Mouse (Mus musculus) heart, adult 11 months (tissue): ENCODE data around the gene Kctd12.

ENCODE experiments used
- DNase-seq: peaks from one replicate; pipeline ENCODE4 v3.0.0; 2022

Gene Kctd12

GRCm38 (mm10) chr14:102953511-102953910 is 28.9 kb downstream of the Kctd12 start:
- no peak for DNase-seq

- DNase-seq, result no peak
These were observed 30.5 kb downstream of the Kctd12 start for GRCm38 (mm10) chr14:102951974-102952373.

- no peak for DNase-seq
These were observed 34.6 kb downstream of the Kctd12 start for GRCm38 (mm10) chr14:102947796-102948195.

GRCm38 (mm10) chr14:102942222-102942843 is 40.1 kb downstream of the Kctd12 start:
- no peak for DNase-seq

DNA sequence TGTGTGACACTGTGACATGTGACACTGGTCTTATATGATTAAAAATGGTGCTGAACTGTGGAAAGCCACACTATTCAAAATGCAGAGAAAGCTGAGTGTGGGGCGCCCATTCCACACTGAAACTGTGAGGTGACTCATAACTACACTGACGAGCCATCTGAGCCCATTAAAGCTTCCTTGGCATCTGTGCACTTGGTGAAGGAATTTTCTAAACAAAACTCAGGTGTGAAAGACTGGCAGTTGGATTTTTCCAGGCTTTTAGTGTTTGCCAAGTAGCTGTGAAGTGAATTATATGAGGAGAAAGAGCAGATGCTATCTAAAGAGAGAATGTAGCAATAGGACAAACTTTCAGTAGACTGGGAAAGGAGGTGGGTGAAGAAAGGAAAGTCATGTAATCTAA is 47.6 kb downstream of the Kctd12 start:
- DNase-seq, result no peak

DNA sequence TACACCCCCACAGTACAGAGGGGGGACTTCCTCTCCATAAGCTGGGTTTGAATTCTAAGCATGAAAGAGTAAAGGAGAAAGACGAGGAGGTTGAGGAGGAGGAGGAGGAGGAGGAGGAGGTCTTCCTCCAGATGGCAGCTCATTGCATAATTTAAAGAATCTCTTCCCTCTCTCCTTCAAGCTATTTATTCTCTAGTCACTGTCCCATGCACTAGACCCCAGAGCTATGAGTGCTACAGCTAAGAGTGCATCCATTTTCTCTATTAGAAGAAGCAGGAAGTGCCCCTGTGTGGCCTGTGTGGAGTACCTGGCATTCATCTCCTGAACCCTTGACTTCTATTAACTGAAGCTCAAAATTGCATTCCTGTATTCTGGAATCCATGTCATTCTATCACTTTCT is 51.5 kb downstream of the Kctd12 start:
- DNase-seq, result peak; percentile 17

- peak; percentile 88 for DNase-seq
These were observed 52.9 kb downstream of the Kctd12 start for GRCm38 (mm10) chr14:102929545-102929944.

DNA sequence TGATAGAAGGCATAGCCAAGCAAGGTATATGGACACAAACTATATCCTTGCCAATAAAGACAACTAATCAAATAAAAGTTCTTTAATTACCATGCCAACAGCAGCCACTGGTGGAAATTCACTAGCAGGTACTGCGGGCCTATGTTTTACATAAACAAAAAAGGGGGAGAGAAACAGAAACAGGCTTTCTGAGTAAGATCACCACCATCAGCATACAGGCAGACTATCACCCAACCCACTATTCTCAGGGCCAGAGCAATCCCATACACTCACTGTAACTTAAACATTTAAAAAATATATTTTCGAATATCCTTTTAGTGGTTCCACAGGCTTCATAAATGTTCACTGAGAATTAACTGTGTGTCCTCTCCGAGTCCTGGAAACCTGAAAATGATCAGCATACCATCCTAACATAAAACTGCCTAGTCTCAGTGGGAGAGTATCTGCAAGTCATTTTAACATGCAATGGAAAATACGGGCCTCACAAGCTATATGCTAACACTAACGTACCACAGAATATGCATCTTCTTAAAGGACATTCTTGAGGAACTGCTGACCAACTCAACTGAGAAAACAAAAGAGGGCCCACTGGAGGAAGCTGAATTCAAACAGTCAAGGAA is 54.5 kb downstream of the Kctd12 start:
- peak; percentile 13 for DNase-seq
